ENCODE assay signal across 28 mouse cellular contexts in the genomic region with DNA sequence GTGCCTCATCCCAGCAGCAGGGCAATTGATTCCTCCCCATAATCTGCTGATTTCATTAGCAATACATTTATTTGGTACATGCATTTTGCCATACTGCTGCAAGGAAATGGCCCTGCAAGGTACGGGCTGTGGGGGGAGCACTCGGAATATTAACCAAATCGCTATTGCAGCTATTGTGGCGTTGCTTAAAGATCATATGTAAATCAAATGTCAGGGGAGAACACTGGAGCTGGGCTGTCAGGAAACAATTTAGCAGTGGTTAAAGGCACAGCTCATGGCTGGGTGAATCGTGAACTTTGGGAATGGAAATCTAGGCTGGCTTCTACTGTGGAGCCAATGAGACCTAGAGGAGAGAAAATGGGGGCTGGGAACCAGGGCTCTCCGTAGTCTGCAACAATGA.
DNase-seq lines count a peak whose midpoint lies in the region; ATAC-seq and TF ChIP-seq lines count a peak whose summit lies in the region.
"Had no signal": no experiment of that assay in that cellular context is flagged by ENCODE, and none has a peak within 500 bp of the region (broad histone marks: within the 10 kb centered on the region; RNA-seq: fewer than 3 reads in every experiment).

No protein-coding gene starts in this region.

- 63% methylated on average over 6 of the region's 6 CpGs for WGBS in hindbrain, embryonic 10.5 days
- 45% methylated on average over 6 of the region's 6 CpGs for WGBS in hindbrain, postnatal 0 days
- WGBS in forebrain, embryonic 16.5 days = 46% methylated on average over 6 of the region's 6 CpGs
- WGBS in midbrain, embryonic 12.5 days = 48% methylated on average over 6 of the region's 6 CpGs
- WGBS in midbrain, postnatal 0 days = 25% methylated on average over 6 of the region's 6 CpGs

- H3K27me3 ChIP-seq in hindbrain, embryonic 10.5 days (ENCODE audit: insufficient read depth, poor library complexity, severe bottlenecking) = peaks cover 25% of the 10 kb centered on the region; the same call in 1 of the 2 replicates
- no peaks in the 10 kb centered on the region for H3K27me3 ChIP-seq in hindbrain, postnatal 0 days (ENCODE audit: insufficient read depth, low read length)
- no peaks in the 10 kb centered on the region for H3K27me3 ChIP-seq in forebrain, embryonic 16.5 days (replicated peaks; ENCODE audit: control insufficient read depth, insufficient read depth, low read length)
- H3K27me3 ChIP-seq in midbrain, embryonic 12.5 days = peaks cover 11% of the 10 kb centered on the region; the same call in 1 of the 2 replicates
- no peaks in the 10 kb centered on the region for H3K27me3 ChIP-seq in midbrain, postnatal 0 days (ENCODE audit: insufficient read depth, low read length)
- H3K27me3 ChIP-seq: embryonic facial prominence, embryonic 15.5 days; lung, embryonic 15.5 days had no signal

- no peaks in the 10 kb centered on the region for H3K36me3 ChIP-seq in hindbrain, embryonic 10.5 days
- H3K36me3 ChIP-seq in hindbrain, postnatal 0 days (ENCODE audit: insufficient read depth, low read length) = no peaks in the 10 kb centered on the region
- no peaks in the 10 kb centered on the region for H3K36me3 ChIP-seq in forebrain, embryonic 16.5 days (ENCODE audit: control insufficient read depth, insufficient read depth)
- no peaks in the 10 kb centered on the region for H3K36me3 ChIP-seq in midbrain, embryonic 12.5 days
- no peaks in the 10 kb centered on the region for H3K36me3 ChIP-seq in midbrain, postnatal 0 days (ENCODE audit: insufficient read depth, low read length)
- H3K36me3 ChIP-seq: embryonic facial prominence, embryonic 10.5 days; embryonic facial prominence, embryonic 15.5 days; heart, embryonic 12.5 days; kidney, embryonic 15.5 days; limb, embryonic 13.5 days; lung, embryonic 15.5 days; neural tube, embryonic 13.5 days had no signal

- H3K4me3 ChIP-seq in hindbrain, embryonic 10.5 days = no peak overlapping the region
- no peak overlapping the region for H3K4me3 ChIP-seq in hindbrain, postnatal 0 days (ENCODE audit: low read length)
- no peak overlapping the region for H3K4me3 ChIP-seq in forebrain, embryonic 16.5 days (replicated peaks; ENCODE audit: low read length)
- H3K4me3 ChIP-seq in midbrain, embryonic 12.5 days = no peak overlapping the region
- no peak overlapping the region for H3K4me3 ChIP-seq in midbrain, postnatal 0 days (ENCODE audit: low read depth, low read length)
- H3K4me3 ChIP-seq: embryonic facial prominence, embryonic 10.5 days; embryonic facial prominence, embryonic 15.5 days; gastrocnemius, adult 2 months; heart, adult 2 months; heart, embryonic 12.5 days; kidney, embryonic 15.5 days; left cerebral cortex, adult 2 months; limb, embryonic 13.5 days; lung, embryonic 15.5 days; neural tube, embryonic 13.5 days had no signal

- no peak overlapping the region for H3K4me2 ChIP-seq in hindbrain, postnatal 0 days (ENCODE audit: low read depth, low read length)
- H3K4me2 ChIP-seq in forebrain, embryonic 16.5 days (ENCODE audit: low read length) = no peak overlapping the region
- no peak overlapping the region for H3K4me2 ChIP-seq in midbrain, embryonic 12.5 days (replicated peaks)
- no peak overlapping the region for H3K4me2 ChIP-seq in midbrain, postnatal 0 days (ENCODE audit: low read depth, low read length, poor library complexity, severe bottlenecking)
- H3K4me2 ChIP-seq: embryonic facial prominence, embryonic 15.5 days; heart, embryonic 12.5 days; kidney, embryonic 15.5 days; limb, embryonic 13.5 days; liver, embryonic 11.5 days; lung, embryonic 15.5 days; neural tube, embryonic 13.5 days had no signal

- ATAC-seq in hindbrain, postnatal 0 days = no peak
- no peak for ATAC-seq in forebrain, embryonic 16.5 days
- ATAC-seq in midbrain, embryonic 12.5 days (ENCODE audit: low FRiP score, low read depth) = no peak
- no peak for ATAC-seq in midbrain, postnatal 0 days (ENCODE audit: low FRiP score)
- ATAC-seq in frontal cortex, adult (ENCODE audit: low TSS enrichment) = no peak
- ATAC-seq: CD4-positive, CD25-positive, alpha-beta regulatory T cell, adult 4 months; inflammation-experienced regulatory T-cells, adult 6 months had no signal

- peaks cover 58% of the 10 kb centered on the region for H3K4me1 ChIP-seq in hindbrain, embryonic 10.5 days (replicated peaks)
- H3K4me1 ChIP-seq in hindbrain, postnatal 0 days (ENCODE audit: insufficient read depth, low read length) = no peaks in the 10 kb centered on the region
- H3K4me1 ChIP-seq in forebrain, embryonic 16.5 days (replicated peaks; ENCODE audit: control insufficient read depth, insufficient read depth, low read length) = peaks cover 16% of the 10 kb centered on the region
- H3K4me1 ChIP-seq in midbrain, embryonic 12.5 days = peaks cover 38% of the 10 kb centered on the region
- H3K4me1 ChIP-seq in midbrain, postnatal 0 days (ENCODE audit: insufficient read depth, low read length) = peaks cover 22% of the 10 kb centered on the region; the same call in 1 of the 2 replicates

- no peaks in the 10 kb centered on the region for H3K9me3 ChIP-seq in hindbrain, embryonic 10.5 days
- no peaks in the 10 kb centered on the region for H3K9me3 ChIP-seq in hindbrain, postnatal 0 days (ENCODE audit: low read length)
- H3K9me3 ChIP-seq in forebrain, embryonic 16.5 days (ENCODE audit: control insufficient read depth, low read length) = no peaks in the 10 kb centered on the region
- H3K9me3 ChIP-seq in midbrain, embryonic 12.5 days = no peaks in the 10 kb centered on the region
- H3K9me3 ChIP-seq in midbrain, postnatal 0 days (ENCODE audit: low read length) = no peaks in the 10 kb centered on the region
- H3K9me3 ChIP-seq: embryonic facial prominence, embryonic 10.5 days; embryonic facial prominence, embryonic 15.5 days; heart, embryonic 12.5 days; kidney, embryonic 15.5 days; limb, embryonic 13.5 days; lung, embryonic 15.5 days; neural tube, embryonic 13.5 days had no signal

- H3K9ac ChIP-seq in hindbrain, postnatal 0 days (replicated peaks; ENCODE audit: low read length) = no peak overlapping the region
- H3K9ac ChIP-seq in forebrain, embryonic 16.5 days (replicated peaks; ENCODE audit: low read depth, low read length) = no peak overlapping the region
- H3K9ac ChIP-seq in midbrain, embryonic 12.5 days (replicated peaks) = no peak overlapping the region
- no peak overlapping the region for H3K9ac ChIP-seq in midbrain, postnatal 0 days (replicated peaks; ENCODE audit: low read length, poor library complexity, severe bottlenecking)
- H3K9ac ChIP-seq: embryonic facial prominence, embryonic 15.5 days; heart, embryonic 12.5 days; kidney, embryonic 15.5 days; limb, embryonic 13.5 days; lung, embryonic 15.5 days; neural tube, embryonic 13.5 days had no signal

- H3K27ac ChIP-seq in hindbrain, embryonic 10.5 days = peak overlapping the region; percentile 64; the same call in 1 of the 2 replicates
- H3K27ac ChIP-seq in hindbrain, postnatal 0 days = no peak overlapping the region
- peak overlapping the region; percentile 13; the same call in 1 of the 2 replicates for H3K27ac ChIP-seq in forebrain, embryonic 16.5 days (ENCODE audit: low read length)
- peak overlapping the region; percentile 52 for H3K27ac ChIP-seq in midbrain, embryonic 12.5 days (replicated peaks)
- H3K27ac ChIP-seq in midbrain, postnatal 0 days (ENCODE audit: low read depth, low read length) = peak overlapping the region; percentile 32; the same call in 1 of the 2 replicates
- H3K27ac ChIP-seq: embryonic facial prominence, embryonic 10.5 days; embryonic facial prominence, embryonic 15.5 days; gastrocnemius, adult 2 months; heart, adult 2 months; kidney, embryonic 15.5 days; left cerebral cortex, adult 2 months; limb, embryonic 13.5 days; lung, embryonic 15.5 days; neural tube, embryonic 13.5 days had no signal

- no peak for DNase-seq in hindbrain, embryonic 10.5 days (ENCODE audit: low spot score)
- no peak for DNase-seq in hindbrain, postnatal 0 days (ENCODE audit: low spot score)
- no peak for DNase-seq in midbrain, postnatal 0 days (ENCODE audit: low spot score)
- no peak for DNase-seq in testis, postnatal 10 days (ENCODE audit: low spot score)
- DNase-seq: adrenal gland, postnatal 14 days; cerebellum, adult 2 months; cerebellum, postnatal 25 days; gastrocnemius, adult 2 months; heart, adult 2 months; heart, postnatal 4 days; kidney, adult 18-20 months; kidney, postnatal 25 days; right cerebral cortex, postnatal 4 days; thymus, postnatal 14 days had no signal

- TF ChIP-seq CTCF in hindbrain, postnatal 0 days (IDR thresholded peaks at IDR 0.05; ENCODE audit: low read depth) = no peak
- TF ChIP-seq CTCF in midbrain, postnatal 0 days (IDR thresholded peaks at IDR 0.05) = 0 out of 2 replicates have a peak, but pooled peaks have one; percentile 23
